9 mouse cellular contexts compared by ENCODE assay signal in the genomic region with DNA sequence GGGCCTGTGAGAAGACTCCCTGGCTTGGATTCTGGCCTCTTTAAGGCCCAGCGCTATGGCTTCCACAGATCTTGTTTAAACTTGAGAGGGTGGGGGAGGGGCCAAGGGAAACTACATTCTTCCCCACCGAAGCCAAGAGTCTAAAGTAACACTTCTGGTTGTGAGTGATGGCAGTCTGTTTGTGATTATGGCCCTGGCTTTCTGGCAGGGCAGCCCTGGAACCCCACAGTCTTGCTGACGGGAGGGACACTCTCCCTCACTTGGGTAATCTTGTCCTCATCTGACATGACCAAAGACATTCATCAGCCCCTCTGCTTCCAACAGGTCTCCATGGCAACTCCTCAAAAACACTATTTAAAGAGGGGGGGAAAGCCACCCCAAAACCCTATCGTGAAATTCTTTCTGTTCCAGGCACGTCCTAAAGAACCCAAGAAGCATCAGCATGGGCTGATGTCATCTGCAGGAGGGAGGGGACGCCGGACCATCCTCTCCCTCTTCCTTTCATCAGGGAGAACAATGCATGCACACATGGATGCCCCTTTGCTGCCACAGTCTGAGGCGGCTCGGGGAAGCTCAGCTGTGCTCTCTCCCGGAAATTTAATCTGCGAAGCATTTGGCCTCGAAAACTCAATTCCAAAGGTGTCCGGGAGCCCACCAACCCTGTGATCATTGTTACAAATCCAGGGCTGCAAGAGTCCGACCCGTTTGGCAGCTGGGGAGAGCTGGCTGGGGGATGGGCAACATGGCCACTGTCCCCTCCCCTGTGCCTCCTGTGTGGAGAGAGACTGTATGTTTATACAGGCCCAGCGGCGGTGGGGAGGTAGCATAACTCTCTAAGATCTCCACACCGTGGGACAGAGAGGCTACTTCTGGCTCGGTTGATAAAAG.
DNase-seq lines count a peak whose midpoint lies in the region; ATAC-seq lines count a peak whose summit lies in the region.
"Had no signal": no experiment of that assay in that cellular context is flagged by ENCODE, and none has a peak within 500 bp of the region (broad histone marks: within the 10 kb centered on the region; RNA-seq: fewer than 3 reads in every experiment).

No protein-coding gene starts in this region.

- peak overlapping the region; percentile 25 for H3K4me2 ChIP-seq in kidney, embryonic 16.5 days (replicated peaks; ENCODE audit: low read depth, low read length)
- H3K4me2 ChIP-seq in embryonic facial prominence, embryonic 12.5 days (replicated peaks) = peak overlapping the region; percentile 30
- peak overlapping the region; percentile 27; the same call in 1 of the 2 replicates for H3K4me2 ChIP-seq in neural tube, embryonic 13.5 days

- WGBS in kidney, embryonic 16.5 days = 7% methylated on average over 19 of the region's 19 CpGs
- 3% methylated on average over 19 of the region's 19 CpGs for WGBS in embryonic facial prominence, embryonic 12.5 days
- 18% methylated on average over 19 of the region's 19 CpGs for WGBS in limb, embryonic 10.5 days
- 8% methylated on average over 19 of the region's 19 CpGs for WGBS in neural tube, embryonic 13.5 days

- peak overlapping the region; percentile 55 for H3K9ac ChIP-seq in kidney, embryonic 16.5 days (replicated peaks; ENCODE audit: low read length)
- 0 out of 2 replicates have a peak overlapping the region, but pooled peaks have one; percentile 16 for H3K9ac ChIP-seq in embryonic facial prominence, embryonic 12.5 days
- peak overlapping the region; percentile 61 for H3K9ac ChIP-seq in neural tube, embryonic 13.5 days

- H3K27ac ChIP-seq in kidney, embryonic 16.5 days (ENCODE audit: low read length) = peak overlapping the region; percentile 94
- H3K27ac ChIP-seq in embryonic facial prominence, embryonic 12.5 days = peak overlapping the region; percentile 88
- peak overlapping the region; percentile 89 for H3K27ac ChIP-seq in limb, embryonic 10.5 days
- H3K27ac ChIP-seq in neural tube, embryonic 13.5 days (replicated peaks) = peak overlapping the region; percentile 76

- no peak overlapping the region for H3K4me3 ChIP-seq in kidney, embryonic 16.5 days (ENCODE audit: low read length)
- H3K4me3 ChIP-seq in embryonic facial prominence, embryonic 12.5 days = no peak overlapping the region
- peak overlapping the region; percentile 16 for H3K4me3 ChIP-seq in limb, embryonic 10.5 days
- H3K4me3 ChIP-seq in neural tube, embryonic 13.5 days = no peak overlapping the region

- no peaks in the 10 kb centered on the region for H3K9me3 ChIP-seq in kidney, embryonic 16.5 days (ENCODE audit: low read length)
- no peaks in the 10 kb centered on the region for H3K9me3 ChIP-seq in embryonic facial prominence, embryonic 12.5 days
- H3K9me3 ChIP-seq in limb, embryonic 10.5 days (replicated peaks) = no peaks in the 10 kb centered on the region
- no peaks in the 10 kb centered on the region for H3K9me3 ChIP-seq in neural tube, embryonic 13.5 days
- H3K9me3 ChIP-seq: G1E had no signal

- peaks cover 38% of the 10 kb centered on the region for H3K4me1 ChIP-seq in kidney, embryonic 16.5 days (ENCODE audit: insufficient read depth, low read length)
- H3K4me1 ChIP-seq in embryonic facial prominence, embryonic 12.5 days = peaks cover 37% of the 10 kb centered on the region
- H3K4me1 ChIP-seq in limb, embryonic 10.5 days = peaks cover 53% of the 10 kb centered on the region
- H3K4me1 ChIP-seq in neural tube, embryonic 13.5 days (replicated peaks) = peaks cover 51% of the 10 kb centered on the region

- H3K27me3 ChIP-seq in kidney, embryonic 16.5 days (ENCODE audit: insufficient read depth, low read length) = no peaks in the 10 kb centered on the region
- H3K27me3 ChIP-seq in embryonic facial prominence, embryonic 12.5 days = no peaks in the 10 kb centered on the region
- H3K27me3 ChIP-seq in limb, embryonic 10.5 days (ENCODE audit: low read depth, poor library complexity, severe bottlenecking) = no peaks in the 10 kb centered on the region
- H3K27me3 ChIP-seq in neural tube, embryonic 13.5 days = no peaks in the 10 kb centered on the region

- peak; percentile 55 for ATAC-seq in kidney, embryonic 16.5 days (ENCODE audit: low FRiP score, low TSS enrichment)
- ATAC-seq in embryonic facial prominence, embryonic 12.5 days (ENCODE audit: insufficient number of reproducible peaks, insufficient read depth, low FRiP score, low TSS enrichment) = peak; percentile 68
- ATAC-seq in neural tube, embryonic 13.5 days (ENCODE audit: low read depth) = peak; percentile 66

- no peaks in the 10 kb centered on the region for H3K36me3 ChIP-seq in kidney, embryonic 16.5 days (ENCODE audit: insufficient read depth, low read length)
- peaks cover 32% of the 10 kb centered on the region for H3K36me3 ChIP-seq in embryonic facial prominence, embryonic 12.5 days
- H3K36me3 ChIP-seq in limb, embryonic 10.5 days = peaks cover 90% of the 10 kb centered on the region
- H3K36me3 ChIP-seq in neural tube, embryonic 13.5 days = no peaks in the 10 kb centered on the region
- H3K36me3 ChIP-seq: G1E had no signal

- no peak for DNase-seq in kidney, adult 18-20 months
- peak; percentile 72 for DNase-seq in limb, embryonic 10.5 days (ENCODE audit: low spot score)
- no peak for DNase-seq in ovary, postnatal 36 days (ENCODE audit: low spot score)
- no peak for DNase-seq in gastrocnemius, adult 18-20 months (ENCODE audit: low spot score)
- DNase-seq in spleen, postnatal 36 days (ENCODE audit: low spot score in 2 of 2) = no peak
